Mouse (Mus musculus): ENCODE results near the gene Mboat1.
A peak's percentile ranks its signal among the peaks of the same experiment; 100 is the strongest.

Gene Mboat1

GRCm38 (mm10) chr13:30136243-30136922, at the start of gene Mboat1:
Mboat1 (plus strand) TSS chr13:30136489.
- DNase-seq, result peak; percentile 25

GRCm38 (mm10) chr13:30093086-30093485, 43.2 kb upstream of the Mboat1 start:
- no peak for DNase-seq

GRCm38 (mm10) chr13:30095851-30096250, 40.4 kb upstream of the Mboat1 start:
- no peak for DNase-seq

GRCm38 (mm10) chr13:30096536-30096935, 39.8 kb upstream of the Mboat1 start:
- no peak for DNase-seq

GRCm38 (mm10) chr13:30109001-30109600, 27.2 kb upstream of the Mboat1 start:
- no peak for DNase-seq

- no peak for DNase-seq
Measured at GRCm38 (mm10) chr13:30115792-30116191, 20.5 kb upstream of the Mboat1 start.

GRCm38 (mm10) chr13:30136923-30137629, 787 bp downstream of the Mboat1 start:
- DNase-seq, result no peak

GRCm38 (mm10) chr13:30137951-30138350, 1.7 kb downstream of the Mboat1 start:
- DNase-seq, result no peak

- no peak for DNase-seq
Measured at GRCm38 (mm10) chr13:30140149-30140548, 3.9 kb downstream of the Mboat1 start.

GRCm38 (mm10) chr13:30140646-30141045, 4.4 kb downstream of the Mboat1 start:
- no peak for DNase-seq

GRCm38 (mm10) chr13:30141996-30142395, 5.7 kb downstream of the Mboat1 start:
- DNase-seq, result no peak

- no peak for DNase-seq
Measured at GRCm38 (mm10) chr13:30146468-30146867, 10.2 kb downstream of the Mboat1 start.

- no peak for DNase-seq
Measured at GRCm38 (mm10) chr13:30154264-30154663, 18.0 kb downstream of the Mboat1 start.

GRCm38 (mm10) chr13:30159626-30160025, 23.3 kb downstream of the Mboat1 start:
- DNase-seq, result no peak

GRCm38 (mm10) chr13:30163521-30163920, 27.2 kb downstream of the Mboat1 start:
- DNase-seq, result no peak

GRCm38 (mm10) chr13:30166138-30167090, 30.1 kb downstream of the Mboat1 start:
- no peak for DNase-seq

- no peak for DNase-seq
Measured at GRCm38 (mm10) chr13:30167499-30167898, 31.2 kb downstream of the Mboat1 start.

- DNase-seq, result no peak
Measured at GRCm38 (mm10) chr13:30168803-30169202, 32.5 kb downstream of the Mboat1 start.

GRCm38 (mm10) chr13:30170061-30170460, 33.8 kb downstream of the Mboat1 start:
- DNase-seq, result no peak

GRCm38 (mm10) chr13:30174586-30174985, 38.3 kb downstream of the Mboat1 start:
- DNase-seq, result no peak

- no peak for DNase-seq
Measured at GRCm38 (mm10) chr13:30177356-30177755, 41.1 kb downstream of the Mboat1 start.

GRCm38 (mm10) chr13:30185549-30185948, 49.3 kb downstream of the Mboat1 start:
- no peak for DNase-seq

GRCm38 (mm10) chr13:30185959-30186358, 49.7 kb downstream of the Mboat1 start:
- DNase-seq, result no peak
